Mouse (Mus musculus) urinary bladder, adult 18-20 months (tissue): ENCODE results near the gene Ppp1r9b.

Experiments
- DNase-seq, 2 experiments: peaks; one replicate each; pipeline ENCODE4 v3.0.0; 2022; ENCODE audit warnings: low spot score in 2 of 2, mixed read lengths in 2 of 2

The Ppp1r9b gene

GRCm38 (mm10) chr11:95023481-95023880 is 32.6 kb downstream of the Ppp1r9b start:
- DNase-seq, result no peak

GRCm38 (mm10) chr11:95024439-95025184 is 33.8 kb downstream of the Ppp1r9b start:
- no peak for DNase-seq

GRCm38 (mm10) chr11:95025227-95026012 is 34.6 kb downstream of the Ppp1r9b start:
- no peak for DNase-seq

GRCm38 (mm10) chr11:95026090-95026542 is 35.3 kb downstream of the Ppp1r9b start:
- peak in 1 of 2 experiments; percentile 43 for DNase-seq

GRCm38 (mm10) chr11:95026849-95027248 is 36.0 kb downstream of the Ppp1r9b start:
- DNase-seq, result no peak

GRCm38 (mm10) chr11:95027850-95028470 is 37.1 kb downstream of the Ppp1r9b start:
- no peak for DNase-seq

GRCm38 (mm10) chr11:95032945-95033344 is 42.1 kb downstream of the Ppp1r9b start:
- DNase-seq, result no peak

- DNase-seq, result no peak
Measured at GRCm38 (mm10) chr11:95033617-95034016, 42.8 kb downstream of the Ppp1r9b start.

GRCm38 (mm10) chr11:95034902-95035301 is 44.1 kb downstream of the Ppp1r9b start:
- no peak for DNase-seq

- no peak for DNase-seq
Measured at GRCm38 (mm10) chr11:95036521-95036920, 45.7 kb downstream of the Ppp1r9b start.

GRCm38 (mm10) chr11:95037306-95037705 is 46.5 kb downstream of the Ppp1r9b start:
- no peak for DNase-seq

GRCm38 (mm10) chr11:95038156-95038817 is 47.5 kb downstream of the Ppp1r9b start:
- no peak for DNase-seq

- no peak for DNase-seq
Measured at GRCm38 (mm10) chr11:95038818-95039655, 48.2 kb downstream of the Ppp1r9b start.

GRCm38 (mm10) chr11:95039766-95040165 is 48.9 kb downstream of the Ppp1r9b start:
- DNase-seq, result no peak

- DNase-seq, result peak; percentile 37 to 42
Measured at GRCm38 (mm10) chr11:95040491-95041138, 49.8 kb downstream of the Ppp1r9b start.

GRCm38 (mm10) chr11:95041139-95041609 is 50.3 kb downstream of the Ppp1r9b start, which contains the start of gene Pdk2:
Pdk2 (minus strand) TSS chr11:95041354.
- peak; percentile 79 to 97 for DNase-seq

- peak; percentile 63 to 70 for DNase-seq
Measured at GRCm38 (mm10) chr11:95042096-95042495, 51.3 kb downstream of the Ppp1r9b start.

- no peak for DNase-seq
Measured at GRCm38 (mm10) chr11:95043060-95043459, 52.2 kb downstream of the Ppp1r9b start.

- no peak for DNase-seq
Measured at GRCm38 (mm10) chr11:95043608-95044007, 52.8 kb downstream of the Ppp1r9b start.
